Mouse (Mus musculus) stomach, postnatal 0 days (tissue): Measurements from ENCODE around the gene Myo1c.

Source experiments
- CTCF ChIP-seq: IDR thresholded peaks from 2 replicates; pipeline ENCODE4 v1.5.1; 2016; ENCODE audit warnings: antibody characterized with exemption, low read depth, mild to moderate bottlenecking, moderate library complexity
- EP300 ChIP-seq: optimal IDR thresholded peaks from 2 replicates; pipeline ENCODE3; 2016; ENCODE audit warnings: antibody characterized with exemption

- TF ChIP-seq CTCF (no peak), EP300 (no peak)
Observed at GRCm38 (mm10) chr11:75660081-75660590, 9.8 kb downstream of the Myo1c start.
